Mouse (Mus musculus) ZHBTc4 (cell line): Measurements from ENCODE around the gene Gpam.

Source experiments
- DNase-seq: peaks from one replicate; pipeline ENCODE4 v3.0.0-alpha.2; 2011; ENCODE audit warnings: low read depth, low spot score

Gpam gene

DNA sequence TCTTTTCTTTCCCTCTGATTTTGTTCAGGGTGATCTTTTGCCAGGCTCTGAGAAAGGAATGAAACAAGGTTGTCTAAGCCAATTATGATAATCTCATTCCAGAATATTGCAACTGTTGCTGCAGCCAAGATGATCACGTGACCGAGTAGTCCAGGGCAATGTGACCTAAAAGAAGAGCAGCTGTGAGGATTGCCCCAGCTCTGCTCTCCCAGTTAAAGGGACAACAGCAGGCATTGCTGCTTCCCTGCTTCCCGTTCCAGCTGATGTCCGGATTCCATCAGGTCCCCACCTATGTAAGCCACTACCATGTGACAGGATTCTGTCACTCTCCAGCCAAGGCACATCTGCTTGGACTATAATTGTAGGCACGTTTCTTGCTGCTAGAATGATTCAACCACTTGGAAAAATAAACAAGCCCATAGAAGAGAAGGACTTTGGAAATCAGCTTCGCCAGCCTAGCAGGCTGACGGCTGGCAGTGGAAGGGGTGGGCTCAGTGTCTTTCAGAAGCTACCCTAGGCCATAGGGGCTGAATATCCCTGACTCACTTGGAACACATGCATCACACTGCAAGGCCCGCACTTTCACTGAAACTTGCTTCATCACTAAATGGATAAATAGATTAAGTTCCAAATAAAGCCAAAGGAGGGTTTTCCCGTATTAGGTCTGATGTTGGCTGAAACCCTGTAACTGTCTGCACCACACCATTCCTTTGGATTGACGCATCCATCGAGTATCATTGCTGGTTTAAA, 23.8 kb downstream of the Gpam start:
- DNase-seq, result no peak

DNA sequence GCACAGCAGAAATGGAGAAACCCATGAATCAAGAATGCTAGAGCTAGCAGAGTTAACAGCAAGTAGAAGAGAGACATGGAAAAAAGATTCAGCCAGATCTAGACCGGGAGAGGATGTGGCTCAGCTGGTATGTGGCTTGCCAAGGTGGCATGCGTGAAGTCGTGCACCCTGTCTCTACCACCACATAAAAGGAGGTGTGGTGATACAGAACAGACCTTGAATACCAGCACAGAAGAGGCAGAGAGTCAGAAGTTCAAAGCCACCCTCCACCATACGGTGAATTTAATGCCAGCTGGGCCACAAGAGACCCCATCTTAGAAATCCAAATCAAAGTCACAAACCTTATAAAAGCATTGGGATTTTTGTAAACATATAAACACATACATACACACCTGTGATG, 25.4 kb downstream of the Gpam start:
- no peak for DNase-seq

DNA sequence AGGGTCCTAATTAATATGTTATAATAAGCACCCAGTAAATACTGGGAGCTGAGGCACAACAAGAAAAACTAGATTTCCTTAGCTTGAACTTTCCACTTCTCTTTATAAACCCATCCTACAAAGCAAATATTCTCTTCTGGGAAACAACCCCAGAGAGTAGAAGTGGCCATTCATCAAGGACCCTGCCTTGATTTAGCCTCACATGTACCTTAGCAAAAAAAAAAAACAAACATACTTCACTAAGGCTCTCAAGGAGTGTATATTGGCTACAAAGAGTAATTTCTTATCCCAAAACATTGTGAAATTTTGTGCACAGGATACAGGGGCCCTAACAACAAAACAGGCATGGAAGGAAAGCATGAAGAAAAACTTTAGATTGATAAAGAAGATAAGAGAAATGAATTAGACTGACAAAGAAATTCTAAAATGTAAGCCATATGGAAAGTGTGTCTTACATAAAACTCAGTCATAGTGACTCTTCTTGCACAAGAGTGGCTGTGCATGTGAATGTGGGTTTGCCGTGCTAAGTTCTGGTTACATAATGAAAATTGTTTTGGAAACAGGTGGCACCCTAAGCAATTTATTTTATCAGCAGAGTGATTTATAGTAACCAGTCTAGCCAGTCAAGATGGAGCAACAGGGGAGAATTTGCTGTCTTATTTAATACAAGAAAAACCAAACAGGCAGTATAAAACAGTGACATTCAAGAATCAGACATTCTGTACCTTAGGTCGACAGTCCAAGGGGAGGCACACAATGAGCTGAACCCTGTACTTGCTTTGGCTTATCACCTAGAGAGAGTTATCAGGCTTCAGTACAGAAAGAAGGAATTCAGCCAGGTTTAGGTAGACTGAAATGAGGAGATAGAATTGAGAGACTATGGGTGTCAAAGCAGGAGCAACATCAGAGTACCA, 26.6 kb downstream of the Gpam start:
- no peak for DNase-seq

DNA sequence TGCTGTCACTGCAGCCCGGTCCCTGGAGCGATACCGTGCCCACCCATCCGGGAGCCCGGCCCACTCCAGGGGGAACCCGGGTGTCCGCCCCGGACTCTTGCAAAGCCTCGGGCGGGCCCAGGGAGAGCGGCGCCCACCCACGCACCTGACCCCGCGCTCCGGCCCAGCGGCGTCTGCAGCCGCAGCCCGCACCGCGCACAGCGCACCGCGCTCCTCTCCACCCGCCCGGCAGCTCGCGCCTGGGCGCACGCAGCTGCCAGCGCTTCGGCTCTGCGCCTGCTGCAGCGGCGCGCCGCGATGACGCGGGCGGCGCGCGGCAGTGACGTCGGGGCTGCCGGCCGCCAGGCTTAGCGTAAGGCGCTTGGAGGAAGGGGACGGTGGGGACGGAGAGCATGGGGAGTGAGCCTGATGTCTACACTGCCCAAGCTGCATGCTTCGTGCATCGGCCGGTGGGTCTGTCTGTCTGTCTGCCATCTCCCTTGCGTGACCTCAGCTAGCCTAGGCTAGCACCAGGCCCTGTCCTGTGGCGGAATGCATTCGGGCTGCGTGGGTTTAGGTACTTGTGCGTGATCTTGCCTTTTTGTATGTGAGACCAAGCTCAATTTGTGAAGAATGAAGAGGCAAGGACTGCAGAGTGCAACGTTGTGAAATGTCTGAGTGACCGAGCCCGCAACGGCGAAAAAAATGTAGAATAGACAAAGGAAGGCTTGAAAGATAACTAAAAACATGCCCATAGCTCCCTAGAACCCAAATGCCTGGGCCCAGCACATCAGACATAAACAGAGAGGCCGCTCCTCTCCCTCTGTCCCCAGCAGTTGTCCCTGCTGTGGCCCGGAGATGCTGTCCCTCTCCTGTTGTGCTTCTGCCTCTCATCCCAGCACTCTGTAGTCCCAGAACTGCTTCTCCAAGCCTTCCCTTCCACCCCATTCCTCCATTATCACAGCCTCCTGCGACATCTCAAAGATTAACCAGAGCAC, 27.6 kb downstream of the Gpam start:
- peak; percentile 93 for DNase-seq

DNA sequence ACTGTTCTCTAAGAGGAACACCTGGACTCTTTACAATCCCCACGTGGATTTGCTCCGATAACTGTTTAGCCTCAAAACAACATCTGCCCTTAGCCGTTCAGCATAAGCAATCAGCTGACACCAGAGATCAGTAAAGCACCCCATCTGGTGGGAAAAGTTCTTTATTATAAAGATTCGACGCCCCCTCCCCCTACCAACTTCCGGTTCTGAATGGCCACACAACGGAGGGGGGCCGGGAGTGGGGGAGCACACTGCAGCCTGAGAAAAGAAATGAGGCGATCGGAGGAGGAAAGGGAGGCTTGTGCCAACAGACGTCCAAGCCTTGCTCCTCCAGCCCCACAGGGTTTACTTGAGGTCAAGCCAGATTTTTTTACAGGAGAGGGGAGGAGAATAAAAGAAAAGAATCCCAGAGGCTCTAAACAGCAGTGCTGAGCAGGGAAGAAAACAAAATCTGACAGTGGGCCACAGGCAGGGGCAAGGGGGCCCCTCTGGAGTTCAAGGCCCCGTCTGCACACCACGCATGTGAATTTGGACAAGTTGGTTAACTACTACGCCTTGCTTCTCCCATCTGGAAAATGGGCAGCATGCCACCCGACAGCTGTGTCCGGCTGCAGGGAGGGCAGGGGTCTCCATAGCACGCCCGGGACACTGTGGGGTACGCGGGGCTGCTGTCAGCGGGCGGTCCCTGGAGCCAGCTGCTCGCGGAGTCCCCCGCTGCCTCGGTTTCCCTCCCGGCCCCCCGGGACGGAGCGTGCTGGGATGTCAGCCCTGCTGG, 28.4 kb downstream of the Gpam start:
- no peak for DNase-seq

DNA sequence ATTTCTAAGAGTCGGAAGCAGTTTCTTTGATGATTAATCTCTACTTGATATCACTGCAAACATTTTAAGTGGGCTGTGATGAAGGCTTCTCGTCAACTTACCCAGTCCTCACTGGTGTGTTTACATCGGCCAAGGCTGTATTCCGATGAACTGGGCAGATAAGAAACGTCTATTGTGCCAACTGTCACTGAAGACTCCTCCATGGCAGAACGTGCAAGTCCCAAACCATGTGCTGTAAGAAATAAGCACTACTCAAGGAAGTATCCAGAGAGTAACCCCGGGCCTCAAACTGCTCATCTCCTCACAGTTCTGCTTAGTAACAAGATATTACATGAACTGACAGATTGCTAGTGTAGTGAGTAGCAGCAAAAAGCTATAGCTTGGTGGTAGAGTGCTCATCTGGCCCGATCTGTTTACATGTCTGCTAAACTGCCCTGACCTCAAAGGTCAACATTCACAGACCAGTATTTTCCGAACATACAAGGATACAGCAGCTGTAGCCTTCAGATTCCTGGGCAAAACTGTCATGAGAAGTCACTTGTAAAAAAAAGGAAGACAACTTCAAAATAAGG, 29.6 kb downstream of the Gpam start:
- no peak for DNase-seq

DNA sequence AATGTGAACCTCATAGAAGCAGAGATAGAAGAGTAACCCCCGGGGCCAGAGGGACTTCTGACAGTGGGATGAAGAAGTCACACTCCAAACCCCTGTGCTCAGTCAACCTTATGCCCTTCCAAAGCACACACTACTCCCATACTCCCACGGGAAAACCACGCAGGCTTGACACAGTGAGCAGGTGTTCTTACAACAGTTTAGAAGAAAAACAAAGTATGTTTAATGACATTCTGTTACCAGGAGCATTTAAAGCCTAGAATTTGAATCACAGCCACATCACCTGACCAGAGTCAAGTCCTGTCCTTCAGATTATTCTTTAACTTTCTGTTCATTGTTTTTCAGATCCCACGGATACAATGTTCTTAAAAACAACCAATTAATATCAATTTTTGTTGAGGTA, 30.4 kb downstream of the Gpam start:
- DNase-seq, result no peak

DNA sequence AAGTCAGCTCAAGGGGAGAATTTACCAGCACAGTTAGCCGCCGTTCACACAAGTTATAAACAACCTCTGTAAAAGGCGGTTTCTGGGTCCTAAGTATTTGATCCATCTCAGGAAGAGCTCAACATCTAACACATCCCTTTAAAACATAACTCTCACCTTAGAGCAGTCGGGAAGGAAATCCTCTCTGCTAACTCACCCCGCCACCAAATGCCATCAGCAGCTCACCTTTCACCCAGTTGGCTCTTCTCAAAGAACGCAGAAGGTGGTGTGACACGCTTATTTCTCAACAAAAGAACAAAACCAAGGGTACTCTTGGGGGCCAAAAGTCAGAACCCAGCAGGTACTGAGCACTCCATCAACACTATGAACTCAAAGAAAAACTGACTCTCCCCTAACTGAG, 31.5 kb downstream of the Gpam start:
- DNase-seq, result no peak

DNA sequence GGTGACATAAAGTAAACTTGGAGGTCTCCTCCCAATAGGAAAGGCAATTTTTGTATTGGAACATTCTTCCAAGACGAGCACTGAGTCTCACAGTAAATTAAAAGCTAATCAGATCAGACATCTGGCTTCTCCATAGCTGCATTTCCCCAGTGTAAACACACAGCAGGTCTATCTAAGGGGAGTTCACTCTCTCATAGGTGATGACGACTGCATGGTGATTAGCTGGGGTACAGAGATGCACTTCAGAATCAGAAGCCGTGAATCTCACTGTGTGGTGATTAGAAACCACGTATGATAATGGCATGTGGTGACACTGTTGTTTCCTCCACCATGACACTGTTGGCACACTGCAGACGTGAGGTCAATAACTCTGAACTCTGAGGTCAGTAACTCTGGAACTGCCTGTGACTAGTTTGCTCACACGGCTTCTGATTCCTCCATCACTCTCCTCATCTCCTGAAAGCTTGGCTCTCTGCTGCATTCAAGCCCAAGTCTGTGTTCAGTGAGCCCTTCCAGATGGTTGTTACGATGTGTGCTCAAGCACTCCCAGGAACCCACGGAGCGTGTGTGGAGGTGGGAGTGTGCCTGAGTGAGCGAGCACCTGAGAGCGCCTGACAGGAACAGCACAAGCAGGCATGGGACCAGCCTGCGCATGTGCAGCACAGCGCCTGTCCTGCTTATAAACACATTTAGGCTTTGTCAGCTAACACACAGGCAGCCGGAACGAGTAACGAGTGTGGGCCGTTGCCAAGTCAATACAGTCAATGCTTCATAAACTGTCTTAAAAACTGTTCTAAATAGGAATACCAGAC, 35.2 kb downstream of the Gpam start:
- no peak for DNase-seq

DNA sequence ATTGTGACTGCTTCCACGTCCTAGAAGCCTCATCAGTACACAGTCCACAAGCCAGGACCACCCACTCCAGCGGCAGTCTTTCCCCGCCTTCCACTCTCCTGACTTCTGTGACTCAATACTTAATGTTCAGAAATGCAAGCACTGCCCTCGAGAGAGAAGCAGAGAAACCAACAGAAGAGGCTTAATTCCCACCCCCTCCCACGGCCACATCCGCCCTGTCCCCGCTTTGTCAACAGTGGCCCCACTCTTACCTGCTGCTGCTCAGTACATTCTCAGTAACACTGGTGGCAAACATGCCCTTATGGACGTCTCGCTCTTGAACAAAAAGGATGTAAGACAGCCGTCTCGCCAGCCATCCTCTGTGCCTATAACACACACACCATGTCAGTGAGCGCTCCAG, 36.2 kb downstream of the Gpam start:
- DNase-seq, result no peak

DNA sequence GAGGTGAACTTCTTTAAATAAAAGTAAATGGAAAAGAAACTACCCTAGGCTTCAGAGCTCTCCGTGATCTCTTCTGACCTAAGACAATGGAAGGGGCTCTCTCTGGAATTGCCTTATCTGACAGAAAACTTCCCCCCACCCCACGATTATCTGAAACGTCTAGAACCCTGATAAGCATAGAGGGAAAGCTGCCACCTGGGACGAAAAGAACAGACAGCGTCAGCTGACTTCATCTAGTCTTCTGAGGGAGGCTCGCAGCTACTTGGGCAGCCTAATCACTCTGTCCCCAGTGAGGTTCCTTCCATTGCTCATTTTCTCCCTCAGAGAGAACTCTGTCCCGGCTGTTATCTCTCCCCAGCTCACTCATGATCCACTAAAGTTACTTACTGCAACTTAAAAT, 36.9 kb downstream of the Gpam start:
- DNase-seq, result no peak

DNA sequence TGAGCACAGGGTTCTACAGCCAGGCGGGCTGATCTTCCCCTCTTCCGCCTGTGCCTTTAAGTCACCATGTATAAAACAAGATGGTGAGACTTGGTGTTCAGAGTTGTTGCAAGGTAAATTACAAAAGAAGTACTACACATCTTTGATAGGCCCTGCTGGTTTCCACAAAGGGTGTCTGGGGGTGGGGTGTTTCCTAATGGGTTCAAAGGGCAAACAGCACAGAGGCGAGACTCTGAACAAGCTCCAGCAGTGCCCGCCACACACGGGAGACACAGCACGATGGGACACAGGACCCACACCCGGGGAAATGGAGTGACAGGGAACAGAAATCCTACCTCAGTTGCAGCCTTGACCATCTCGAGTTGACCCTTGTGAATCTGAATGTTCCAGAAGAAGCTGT, 39.3 kb downstream of the Gpam start:
- peak; percentile 15 for DNase-seq

DNA sequence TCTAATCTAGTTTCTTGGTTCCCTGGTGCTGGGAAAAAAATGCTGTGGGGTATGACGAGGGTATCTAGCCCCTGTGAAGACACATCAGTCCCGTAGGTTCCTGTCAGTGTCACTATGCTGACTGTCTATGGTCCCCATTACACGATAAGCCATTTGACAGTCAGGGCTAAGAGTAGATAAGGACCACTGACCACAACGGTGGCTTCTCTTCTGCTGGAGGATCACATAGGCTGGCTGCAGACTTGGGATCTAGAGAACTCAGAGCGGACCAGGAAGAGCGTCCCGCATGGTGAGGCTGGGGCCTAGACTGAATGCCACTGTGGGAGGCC, 41.2 kb downstream of the Gpam start:
- DNase-seq, result no peak

DNA sequence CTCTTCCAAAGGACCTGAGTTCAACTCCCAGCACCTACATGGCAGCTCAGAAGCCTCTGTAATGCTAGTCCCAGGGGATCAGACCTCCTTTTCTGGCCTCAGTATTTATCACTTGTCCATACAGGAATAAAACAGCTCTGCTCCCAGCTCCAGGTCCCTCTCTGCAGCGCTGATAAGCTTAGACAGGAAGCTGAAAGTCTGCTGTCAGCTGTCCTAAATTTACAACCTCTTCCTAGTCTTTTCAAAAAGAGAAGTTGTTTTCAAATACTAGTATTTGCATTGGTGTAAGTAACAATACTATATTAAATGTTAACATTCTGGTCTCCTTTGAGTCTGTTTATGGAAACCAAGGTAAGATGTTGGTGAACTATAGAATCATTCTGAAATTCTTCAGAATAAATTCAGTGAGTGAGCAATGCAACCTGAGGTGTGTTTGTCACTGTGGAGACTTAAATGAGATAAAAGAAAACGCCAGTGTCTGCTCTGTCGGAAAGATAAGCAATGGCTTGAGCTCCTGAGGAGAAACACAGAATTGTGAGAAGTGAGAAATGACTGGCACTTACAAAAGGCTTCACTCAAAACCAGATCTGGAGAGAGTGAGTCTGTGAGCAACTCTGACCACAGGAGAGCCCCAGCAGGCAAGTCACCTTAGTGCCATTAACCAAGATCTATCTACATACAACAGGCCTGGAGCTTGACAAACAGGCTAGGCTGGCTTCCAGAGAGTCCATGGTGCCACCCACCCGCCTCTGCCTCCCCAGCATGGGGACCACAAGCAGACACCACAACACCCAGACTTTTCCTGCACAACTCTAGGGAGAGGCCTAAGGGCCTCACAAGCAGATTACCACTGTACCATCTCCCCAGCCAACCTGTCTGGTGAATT, 41.8 kb downstream of the Gpam start:
- DNase-seq, result no peak

DNA sequence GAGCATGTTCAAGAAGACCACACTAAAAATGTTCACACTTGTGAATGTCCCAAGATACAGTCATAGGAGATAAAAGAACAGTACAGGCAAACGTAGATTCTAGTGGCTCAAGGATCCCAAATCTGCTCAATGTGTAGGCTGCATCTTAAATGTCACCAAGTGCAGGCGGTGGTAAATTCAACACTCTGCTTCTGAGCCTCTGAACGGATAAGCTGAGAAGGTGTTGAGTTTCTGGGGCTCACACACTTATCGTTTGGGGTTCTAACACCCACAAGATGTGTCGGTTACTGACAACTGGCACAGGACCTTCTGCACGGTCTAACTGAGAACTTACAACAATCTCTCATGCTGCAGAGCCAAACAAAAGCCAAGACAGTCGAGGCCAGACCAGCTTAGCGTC, 50.2 kb downstream of the Gpam start:
- DNase-seq, result no peak

DNA sequence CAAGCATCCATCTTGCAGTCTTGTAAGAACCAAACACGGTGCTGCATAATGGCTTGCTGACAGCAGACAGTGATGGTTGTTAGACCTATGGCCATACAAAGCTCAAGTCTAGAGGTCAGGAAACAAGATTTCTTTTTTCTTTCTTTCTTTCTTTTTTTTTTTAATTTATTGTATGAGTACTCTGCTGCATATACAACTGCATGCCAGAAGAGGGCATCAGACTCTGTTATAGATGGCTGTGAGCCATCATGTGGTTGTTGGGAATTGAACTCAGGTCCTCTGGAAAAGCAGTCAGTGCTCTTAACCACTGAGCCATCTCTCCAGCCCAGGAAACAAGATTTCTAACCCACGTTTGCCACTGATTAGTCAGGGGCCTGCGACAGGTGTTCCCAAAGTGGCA, 54.0 kb downstream of the Gpam start:
- DNase-seq, result peak; percentile 23

DNA sequence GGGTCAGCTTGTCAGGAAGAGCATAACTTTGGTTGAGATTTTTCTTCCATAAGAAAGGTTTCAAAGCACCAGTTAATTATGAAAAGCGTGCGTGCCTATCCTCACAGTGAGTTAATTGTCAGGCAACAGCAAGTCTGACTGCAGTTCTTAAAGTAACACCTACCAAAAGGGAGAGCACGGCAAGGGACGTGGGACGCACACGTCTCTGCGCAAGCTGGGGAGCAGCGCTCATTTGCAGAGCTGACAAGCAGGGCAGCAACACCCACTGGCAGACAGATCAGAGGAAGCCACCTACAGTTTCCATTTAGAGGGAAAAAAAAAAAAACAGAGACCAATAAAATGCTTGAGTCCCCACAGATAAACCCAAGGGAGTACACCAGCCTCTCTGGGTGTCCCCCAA, 58.0 kb downstream of the Gpam start:
- DNase-seq, result no peak

DNA sequence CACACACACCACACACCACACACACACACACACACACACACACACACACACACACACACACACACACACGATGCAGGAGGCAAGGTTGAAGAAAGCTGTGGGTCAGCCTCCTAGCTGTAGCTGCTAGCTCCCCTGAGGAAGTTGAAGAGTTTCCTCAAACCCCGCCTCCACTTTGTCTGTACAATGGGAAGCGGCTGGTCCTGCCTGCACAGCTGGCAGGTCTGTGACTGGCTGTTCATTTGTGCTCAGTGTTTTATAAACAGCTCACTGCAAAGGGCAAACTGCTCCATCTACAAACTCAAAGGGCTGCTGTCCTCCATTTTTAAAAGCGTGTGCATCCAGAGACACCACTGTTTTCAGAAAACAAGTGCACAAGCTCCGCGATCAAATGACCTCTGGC, 63.8 kb downstream of the Gpam start:
- peak; percentile 72 for DNase-seq

DNA sequence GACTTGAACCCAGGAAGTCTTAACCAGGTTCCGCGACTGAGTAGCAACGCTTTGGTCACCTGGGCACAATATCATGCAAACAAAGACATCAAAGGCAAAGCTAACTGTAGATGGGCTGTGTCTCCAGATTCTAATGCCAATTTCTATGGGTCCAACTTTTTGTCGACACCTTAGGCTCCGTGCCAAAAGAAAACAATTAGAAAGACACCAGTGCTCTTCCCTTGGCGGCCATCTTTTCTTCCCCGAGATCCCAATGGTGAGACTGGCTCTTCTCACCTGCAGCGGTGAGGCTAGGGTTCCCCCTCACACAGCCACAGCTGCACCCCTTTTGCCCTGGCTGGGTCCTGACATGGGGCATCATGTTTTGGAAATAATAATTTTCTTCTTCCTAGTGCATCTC, 64.5 kb downstream of the Gpam start:
- peak; percentile 15 for DNase-seq
